Mouse (Mus musculus) cerebellum, adult 2 months (tissue): ENCODE results near the gene Ctsf. TPM values are rescaled to one million over a fixed set of nuclear protein-coding genes. Genes with fewer than 3 reads are reported as not detected.
"Not testable (repeated sequence)": the region's sequence is repeated elsewhere in the genome, so short reads cannot be mapped to it uniquely, and the experiment has no call there.

Experiments used
- DNase-seq, 2 experiments: peaks; one replicate each; pipeline ENCODE4 v3.0.0; 2021
- H3K27ac ChIP-seq: fragments of 200-500 bp; 2 replicates; pipeline ENCODE4 v1.5.1; 2012; ENCODE audit warnings: low read length, control low read depth, inconsistent platforms; ENCODE audit not compliant: insufficient read depth
- H3K27me3 ChIP-seq: fragments of 200-500 bp; 2 replicates; pipeline ENCODE4 v1.6.1; 2012; ENCODE audit warnings: inconsistent platforms, mild to moderate bottlenecking, low read length, moderate library complexity; ENCODE audit not compliant: control insufficient read depth, insufficient read depth
- H3K4me1 ChIP-seq: fragments of 200-500 bp; 2 replicates; pipeline ENCODE4 v1.6.1; 2011; ENCODE audit warnings: low read length; ENCODE audit not compliant: control insufficient read depth, insufficient read depth
- H3K4me3 ChIP-seq: fragments of 200-500 bp; replicated peaks from 2 replicates; pipeline ENCODE3; 2011; ENCODE audit warnings: mild to moderate bottlenecking, low read depth, low read length, control low read depth; ENCODE audit not compliant: insufficient read depth
- CTCF ChIP-seq: fragments of 200-500 bp; IDR thresholded peaks from 2 replicates; pipeline ENCODE4 v1.5.1; 2011; ENCODE audit warnings: low read depth, mild to moderate bottlenecking, control low read depth, low read length, moderate library complexity, borderline replicate concordance; ENCODE audit not compliant: insufficient read depth
- POLR2A ChIP-seq: fragments of 200-500 bp; IDR thresholded peaks from 2 replicates; pipeline ENCODE4 v1.6.1; 2011; ENCODE audit warnings: low read length, control low read depth, borderline replicate concordance; ENCODE audit not compliant: insufficient read depth
- WGBS: fragments of 180-500 bp; shearing (Covaris S2); methylation state at CpG from one replicate; pipeline ENCODE4 v1.1.7; 2018; 5-methylcytosine and 5-hydroxymethylcytosine counted together
- polyA plus RNA-seq: library from polyadenylated mRNA; depleted of rRNA; stranded (reverse); fragments of >200 nt; gene quantifications from 2 replicates; pipeline ENCODE4 v1.2.3, GENCODE M21; 2012

Ctsf gene
- polyA plus RNA-seq, 1 experiment: 211 TPM

DNA sequence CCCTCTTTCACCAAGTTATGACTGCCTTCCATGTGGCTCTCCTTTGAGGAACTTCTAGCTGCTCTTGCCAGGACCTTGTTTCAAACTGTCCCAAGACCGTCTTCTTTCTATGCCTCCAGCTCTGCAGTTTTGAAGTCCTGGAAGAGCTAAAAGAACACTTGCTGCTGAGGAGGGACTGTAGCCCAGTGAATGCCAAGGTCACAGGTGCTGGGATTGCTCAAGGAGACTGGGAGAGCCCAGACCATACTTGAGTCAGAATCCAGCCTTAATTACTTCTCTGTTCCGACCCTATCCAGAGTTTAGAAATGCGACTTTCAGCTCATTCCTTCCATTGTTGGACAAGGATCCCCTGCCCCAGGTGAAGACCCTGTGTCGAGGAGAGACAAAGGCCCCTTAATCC is 1.0 kb downstream of the Ctsf start:
- 72% methylated on average over 4 of the region's 4 CpGs for WGBS

DNA sequence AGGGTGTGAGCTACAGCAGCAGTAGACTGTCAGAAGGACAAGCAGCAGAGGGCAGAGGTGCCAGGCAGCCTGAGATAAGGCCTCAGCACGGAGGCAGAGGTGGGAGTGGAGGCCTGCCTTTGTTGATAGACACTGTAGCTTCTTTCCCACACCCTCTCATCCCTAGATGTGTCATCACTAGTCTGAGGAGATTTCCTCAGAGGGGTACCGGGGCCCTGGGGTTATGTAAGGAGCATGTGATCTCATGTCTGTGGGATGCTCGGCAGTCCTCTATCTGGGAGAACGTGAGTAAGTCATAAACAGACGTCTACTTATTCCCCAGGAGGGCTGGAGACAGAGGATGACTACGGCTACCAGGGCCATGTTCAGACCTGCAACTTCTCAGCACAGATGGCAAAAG is 4.2 kb downstream of the Ctsf start:
- Histone ChIP-seq H3K4me3 (no peak overlapping the region), H3K27me3 (no peaks in the 10 kb centered on the region), H3K4me1 (peaks cover 10% of the 10 kb centered on the region), H3K27ac (no peak overlapping the region)
- TF ChIP-seq POLR2A (no peak), CTCF (no peak)
- DNase-seq: no peak
- 61% methylated on average over 6 of the region's 6 CpGs for WGBS

More for the DNA sequence above, 1.0 kb downstream of the Ctsf start:
- no peak for TF ChIP-seq POLR2A
- TF ChIP-seq CTCF: no peak
- no peak for DNase-seq
- H3K27ac ChIP-seq: peak overlapping the region; percentile 67; the same call in 1 of the 2 replicates
- H3K4me3 ChIP-seq: peak overlapping the region; percentile 71
- no peaks in the 10 kb centered on the region for H3K27me3 ChIP-seq
- H3K4me1 ChIP-seq: peaks cover 4% of the 10 kb centered on the region

DNA sequence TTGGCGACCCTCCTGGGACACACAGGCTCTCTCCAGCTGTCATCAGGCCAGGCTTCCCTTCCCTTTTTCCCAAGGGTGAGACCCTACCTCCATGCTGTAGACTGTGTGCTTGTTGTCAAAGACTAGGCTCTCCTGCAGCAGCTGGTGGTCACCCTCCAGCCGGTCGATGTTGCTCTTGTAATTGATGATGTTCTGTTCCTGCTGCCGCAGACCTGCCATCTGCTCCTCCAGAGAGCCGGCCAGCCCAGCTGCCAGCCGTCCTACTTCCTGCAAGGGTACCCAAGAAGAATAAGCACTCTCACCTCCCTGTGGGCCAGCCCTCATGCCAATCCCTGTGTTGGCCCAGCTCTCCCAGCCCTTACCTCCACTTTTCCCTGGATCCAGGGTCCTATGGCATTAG is 8.1 kb downstream of the Ctsf start:
- Histone ChIP-seq H3K4me3 (no peak overlapping the region), H3K4me1 (peaks cover 13% of the 10 kb centered on the region), H3K27ac (no peak overlapping the region), H3K27me3 (no peaks in the 10 kb centered on the region)
- DNase-seq: no peak
- TF ChIP-seq CTCF (no peak), POLR2A (no peak)
- 19% methylated on average over 6 of the region's 6 CpGs for WGBS

DNA sequence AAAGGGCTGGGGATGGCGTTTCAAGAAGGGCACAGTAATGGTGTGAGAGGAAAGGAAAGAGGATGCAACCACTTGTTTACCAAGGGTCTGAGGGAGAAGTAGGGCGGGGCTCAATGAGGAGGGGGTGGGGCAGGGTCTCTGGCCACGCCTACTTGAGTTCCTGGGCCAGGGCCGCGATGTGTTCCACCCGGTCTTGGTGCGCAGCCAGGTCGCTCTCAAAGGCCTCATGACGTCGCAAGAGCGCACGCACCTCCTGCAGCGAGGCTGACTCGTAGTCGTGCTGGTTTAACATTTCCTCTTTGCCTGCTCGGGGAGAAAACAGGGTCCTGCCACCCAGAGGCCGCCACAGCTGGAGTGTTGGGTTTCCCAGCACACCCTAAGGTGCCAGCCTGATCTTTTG is 10.2 kb downstream of the Ctsf start:
- 10% methylated on average over 17 of the region's 17 CpGs for WGBS

DNA sequence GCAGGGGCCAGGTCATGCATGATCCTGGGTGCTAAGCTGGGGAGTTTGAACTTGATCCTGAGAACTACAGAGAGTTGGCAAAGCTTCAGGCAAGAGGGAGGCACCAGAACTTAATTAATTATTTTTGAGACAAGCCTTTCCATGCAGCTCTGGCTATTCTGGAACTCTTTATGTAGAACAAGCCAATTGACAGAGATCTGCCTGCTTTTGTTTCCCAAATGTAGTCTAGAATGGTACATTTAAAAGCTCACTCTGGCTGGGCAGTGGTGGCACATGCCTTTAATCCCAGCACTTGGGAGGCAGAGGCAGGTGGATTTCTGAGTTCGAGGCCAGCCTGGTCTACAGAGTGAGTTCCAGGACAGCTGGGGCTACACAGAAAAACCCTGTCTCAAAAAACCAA is 19.7 kb downstream of the Ctsf start:
- H3K4me1 ChIP-seq, H3K27me3 ChIP-seq, DNase-seq, H3K4me3 ChIP-seq, H3K27ac ChIP-seq: not testable (repeated sequence)
- WGBS: 79% methylated on average over 1 of the region's 1 CpGs

More for the DNA sequence above, 10.2 kb downstream of the Ctsf start:
- no peak overlapping the region for H3K27ac ChIP-seq
- no peaks in the 10 kb centered on the region for H3K27me3 ChIP-seq
- no peak for DNase-seq
- TF ChIP-seq CTCF: no peak
- peaks cover 13% of the 10 kb centered on the region for H3K4me1 ChIP-seq
- no peak overlapping the region for H3K4me3 ChIP-seq

DNA sequence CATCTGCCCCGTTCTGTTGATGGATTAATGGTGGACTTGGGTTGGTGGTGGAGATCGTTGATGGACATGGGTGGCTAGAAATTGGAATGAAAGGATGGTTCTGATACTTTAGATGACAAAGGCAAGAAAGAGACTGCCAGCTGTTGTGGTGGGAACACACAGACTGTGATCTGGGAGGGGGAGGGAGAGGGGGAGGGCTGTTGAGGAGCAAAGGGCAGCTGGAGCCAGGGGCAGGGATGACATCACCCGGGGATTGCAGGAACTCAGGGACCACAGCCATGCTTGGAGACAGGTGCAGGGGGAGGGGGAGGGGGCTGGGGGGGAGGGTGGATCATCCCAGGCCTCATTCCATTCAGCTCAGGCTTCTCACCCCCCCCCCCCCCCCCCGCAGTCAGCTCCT is 21.3 kb downstream of the Ctsf start:
- Histone ChIP-seq H3K27me3 (no peaks in the 10 kb centered on the region), H3K27ac (no peak overlapping the region), H3K4me3 (no peak overlapping the region), H3K4me1 (0 out of 2 replicates have a peak, but pooled peaks cover 4% of the 10 kb centered on the region)
- no peak for TF ChIP-seq CTCF
- TF ChIP-seq POLR2A: no peak
- WGBS: 63% methylated on average over 4 of the region's 4 CpGs
- no peak for DNase-seq

DNA sequence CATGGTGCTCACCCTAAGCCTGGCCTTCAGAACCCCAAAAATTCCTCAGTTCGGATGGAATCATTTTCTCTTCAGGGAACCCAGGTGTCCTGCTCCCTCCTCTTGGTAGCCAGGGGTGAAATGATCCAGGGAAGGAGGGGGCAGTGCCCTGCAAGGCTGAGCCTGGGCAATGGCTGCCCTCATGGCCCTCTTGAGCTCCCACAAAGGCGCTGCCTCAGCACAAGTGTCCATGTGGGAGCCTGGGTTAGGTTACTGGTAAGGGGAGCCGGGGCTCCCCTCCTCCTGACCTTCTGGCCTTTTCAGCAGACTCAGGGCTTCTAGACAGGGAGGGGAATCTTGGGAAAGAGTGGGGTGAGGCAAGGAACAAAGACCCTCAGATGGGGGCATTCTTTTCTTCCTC is 21.8 kb downstream of the Ctsf start:
- TF ChIP-seq POLR2A: no peak
- no peak for TF ChIP-seq CTCF
- Histone ChIP-seq H3K4me1 (0 out of 2 replicates have a peak, but pooled peaks cover 4% of the 10 kb centered on the region), H3K27me3 (no peaks in the 10 kb centered on the region), H3K4me3 (no peak overlapping the region), H3K27ac (no peak overlapping the region)
- DNase-seq: no peak
- WGBS: 72% methylated on average over 3 of the region's 3 CpGs

DNA sequence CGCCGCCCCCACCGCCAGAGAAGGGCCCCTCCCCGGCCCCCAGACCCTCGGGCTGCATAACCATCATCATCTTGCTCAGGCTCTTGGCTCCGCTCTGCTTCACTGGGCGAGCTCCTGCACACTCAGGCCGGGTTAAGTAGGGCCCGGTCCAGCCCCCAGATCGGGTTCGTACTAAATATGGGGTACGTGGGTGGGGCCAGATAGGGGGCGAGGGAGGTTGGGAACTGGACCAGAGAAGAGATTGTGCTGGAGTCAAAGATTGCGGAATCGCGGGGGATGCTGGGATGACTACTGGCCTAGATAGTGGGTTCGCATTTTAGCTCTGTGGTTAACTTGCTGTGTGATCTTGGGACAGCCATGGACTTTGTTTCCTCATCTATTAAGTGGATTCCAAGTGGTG is 22.9 kb downstream of the Ctsf start, which contains the start of gene Actn3:
TSS of gene Actn3 (minus strand) at position 125 of the 400 bp plus-strand sequence.
- Histone ChIP-seq H3K27me3 (no peaks in the 10 kb centered on the region), H3K4me1 (0 out of 2 replicates have a peak, but pooled peaks cover 4% of the 10 kb centered on the region), H3K27ac (no peak within 1 kb of the TSS), H3K4me3 (peak within 1 kb of the TSS; percentile 64)
- whole genome bisulfite sequencing: 6% methylated on average over 17 of the region's 17 CpGs
- TF ChIP-seq POLR2A (no peak), CTCF (no peak)
- DNase-seq: no peak
